Mouse (Mus musculus) liver, postnatal 0 days (tissue): Measurements from ENCODE around the gene Prkacb. TPM values are rescaled to one million over a fixed set of nuclear protein-coding genes. Genes with fewer than 3 reads are reported as not detected.

ENCODE experiments used
- ATAC-seq: fragments of 200-750 bp; cut with Nextera tagmentation; 2 replicates; pipeline ENCODE4 v1.8.0; 2017; ENCODE audit warnings: mild to moderate bottlenecking, moderate library complexity
- DNase-seq: peaks from one replicate; pipeline ENCODE4 v3.0.0-alpha.2; 2016
- H3K27ac ChIP-seq: fragments of 300-500 bp; sonication (generic); 2 replicates; pipeline ENCODE4 v1.5.1; 2014; ENCODE audit warnings: antibody characterized with exemption, moderate library complexity, mild to moderate bottlenecking, low read depth
- H3K27me3 ChIP-seq: fragments of 300-500 bp; sonication (generic); 2 replicates; pipeline ENCODE4 v1.6.1; 2014; ENCODE audit warnings: low read length, control low read depth, mixed read lengths; ENCODE audit not compliant: insufficient read depth
- H3K36me3 ChIP-seq: fragments of 300-500 bp; sonication (generic); replicated peaks from 2 replicates; pipeline ENCODE4 v1.6.1; 2014; ENCODE audit warnings: mild to moderate bottlenecking, control low read depth, low read length, moderate library complexity, mixed read lengths; ENCODE audit not compliant: insufficient read depth
- H3K4me1 ChIP-seq: fragments of 300-500 bp; sonication (generic); 2 replicates; pipeline ENCODE4 v1.6.1; 2014; ENCODE audit warnings: antibody characterized with exemption, mild to moderate bottlenecking, control low read depth; ENCODE audit not compliant: insufficient read depth
- H3K4me2 ChIP-seq: fragments of 300-500 bp; sonication (generic); 2 replicates; pipeline ENCODE4 v1.6.1; 2014; ENCODE audit warnings: low read depth, mild to moderate bottlenecking, low read length, moderate library complexity, mixed read lengths
- H3K4me3 ChIP-seq: fragments of 300-500 bp; sonication (generic); 2 replicates; pipeline ENCODE4 v1.5.1; 2014; ENCODE audit warnings: low read depth, low read length
- H3K9ac ChIP-seq: fragments of 300-500 bp; sonication (generic); replicated peaks from 2 replicates; pipeline ENCODE4 v1.6.1; 2014; ENCODE audit warnings: mild to moderate bottlenecking, moderate library complexity
- H3K9me3 ChIP-seq: fragments of 300-500 bp; sonication (generic); 2 replicates; pipeline ENCODE4 v1.6.1; 2016; ENCODE audit warnings: mild to moderate bottlenecking, control low read depth, low read length, mixed read lengths
- CTCF ChIP-seq: sonication (generic); IDR thresholded peaks from 2 replicates; pipeline ENCODE4 v1.5.1; 2016; ENCODE audit warnings: antibody characterized with exemption, low read depth
- EP300 ChIP-seq: IDR thresholded peaks from 2 replicates; pipeline ENCODE4 v1.6.1; 2016; ENCODE audit warnings: antibody characterized with exemption, low read depth, mild to moderate bottlenecking
- WGBS: fragments of 180-500 bp; shearing (Covaris S2); extraction: QIAGEN DNeasy Blood & Tissue Kit; methylation state at CpG from one replicate; pipeline ENCODE4 v1.1.7; 2014; ENCODE audit not compliant: insufficient replicate concordance; 5-methylcytosine and 5-hydroxymethylcytosine counted together
- polyA plus RNA-seq: library from polyadenylated mRNA; unstranded; fragments of >200 nt; fragmentation: Nextera tagmentation; extraction: Ambion mirVana; gene quantifications from 2 replicates; pipeline ENCODE4 v1.2.1, GENCODE M21; 2015

The Prkacb gene
- 14.1 and 15.4 TPM in 2 replicates for polyA plus RNA-seq

- no peak for TF ChIP-seq CTCF
- no peak for TF ChIP-seq EP300
- DNase-seq (peak; percentile 90), ATAC-seq (peak; percentile 97)
- no peaks in the 10 kb centered on the region for H3K27me3 ChIP-seq
- peak within 1 kb of the TSS; percentile 85 for H3K9ac ChIP-seq
- under 1% methylated on average over 59 of the region's 60 CpGs for WGBS
- peak within 1 kb of the TSS; percentile 92 for H3K27ac ChIP-seq
- no peaks in the 10 kb centered on the region for H3K4me1 ChIP-seq
- H3K9me3 ChIP-seq = no peaks in the 10 kb centered on the region
- H3K4me3 ChIP-seq = peak within 1 kb of the TSS; percentile 84
- H3K36me3 ChIP-seq = no peaks in the 10 kb centered on the region
- peak within 1 kb of the TSS; percentile 80 for H3K4me2 ChIP-seq
Measured at GRCm38 (mm10) chr3:146812901-146813393, at the start of gene Prkacb. Gene Prkacb, minus strand, starts transcription at chr3:146812990.

- no peak for ATAC-seq
- DNase-seq = no peak
- H3K27me3 ChIP-seq = no peaks in the 10 kb centered on the region
- no peak for TF ChIP-seq EP300
- TF ChIP-seq CTCF = no peak
- H3K9ac ChIP-seq = no peak overlapping the region
- no peaks in the 10 kb centered on the region for H3K36me3 ChIP-seq
- 82% methylated on average over 2 of the region's 2 CpGs for WGBS
- H3K9me3 ChIP-seq = no peaks in the 10 kb centered on the region
- no peaks in the 10 kb centered on the region for H3K4me1 ChIP-seq
- H3K27ac ChIP-seq = no peak overlapping the region
- H3K4me3 ChIP-seq = no peak overlapping the region
- H3K4me2 ChIP-seq = no peak overlapping the region
Measured at GRCm38 (mm10) chr3:146860308-146860707, 47.5 kb upstream of the Prkacb start.

- TF ChIP-seq EP300 (no peak), CTCF (no peak)
- Histone ChIP-seq H3K36me3 (no peaks in the 10 kb centered on the region), H3K4me2 (no peak overlapping the region), H3K4me1 (peaks cover 3% of the 10 kb centered on the region; the same call in 1 of the 2 replicates), H3K4me3 (no peak overlapping the region), H3K27ac (no peak overlapping the region), H3K9ac (no peak overlapping the region), H3K27me3 (peaks cover 2% of the 10 kb centered on the region; the same call in 1 of the 2 replicates), H3K9me3 (no peaks in the 10 kb centered on the region)
- no peak for DNase-seq
- ATAC-seq = no peak
- WGBS = 79% methylated on average over 10 of the region's 10 CpGs
Measured at GRCm38 (mm10) chr3:146857373-146857772, 44.6 kb upstream of the Prkacb start.

GRCm38 (mm10) chr3:146854473-146855087, 41.8 kb upstream of the Prkacb start:
- Histone ChIP-seq H3K27ac (no peak overlapping the region), H3K4me3 (no peak overlapping the region), H3K27me3 (peaks cover 3% of the 10 kb centered on the region; the same call in 1 of the 2 replicates), H3K36me3 (no peaks in the 10 kb centered on the region), H3K4me1 (peaks cover 4% of the 10 kb centered on the region; the same call in 1 of the 2 replicates), H3K9ac (no peak overlapping the region), H3K4me2 (no peak overlapping the region), H3K9me3 (no peaks in the 10 kb centered on the region)
- 60% methylated on average over 7 of the region's 7 CpGs for WGBS
- TF ChIP-seq EP300 (no peak), CTCF (no peak)
- ATAC-seq (no peak), DNase-seq (no peak)

- Histone ChIP-seq H3K36me3 (no peaks in the 10 kb centered on the region), H3K27me3 (peaks cover 3% of the 10 kb centered on the region; the same call in 1 of the 2 replicates), H3K9me3 (no peaks in the 10 kb centered on the region), H3K27ac (no peak within 1 kb of the TSS), H3K9ac (peak within 1 kb of the TSS; percentile 39; the same call in 1 of the 2 replicates), H3K4me1 (peaks cover 4% of the 10 kb centered on the region; the same call in 1 of the 2 replicates), H3K4me3 (peak within 1 kb of the TSS; percentile 49), H3K4me2 (peak within 1 kb of the TSS; percentile 73)
- 3% methylated on average over 36 of the region's 36 CpGs for WGBS
- ATAC-seq (peak; percentile 92), DNase-seq (peak; percentile 74)
- TF ChIP-seq EP300 (no peak), CTCF (no peak)
Measured at GRCm38 (mm10) chr3:146851966-146852891, 39.4 kb upstream of the Prkacb start, which contains the start of gene Ttll7. Gene Ttll7, plus strand, starts transcription at chr3:146852367.

- peaks cover 3% of the 10 kb centered on the region; the same call in 1 of the 2 replicates for H3K27me3 ChIP-seq
- ATAC-seq (no peak), DNase-seq (no peak)
- 77% methylated on average over 7 of the region's 7 CpGs for WGBS
- H3K9ac ChIP-seq = no peak overlapping the region
- no peak overlapping the region for H3K4me2 ChIP-seq
- no peaks in the 10 kb centered on the region for H3K36me3 ChIP-seq
- no peaks in the 10 kb centered on the region for H3K9me3 ChIP-seq
- H3K4me1 ChIP-seq = peaks cover 4% of the 10 kb centered on the region; the same call in 1 of the 2 replicates
- TF ChIP-seq CTCF (no peak), EP300 (no peak)
- H3K4me3 ChIP-seq = no peak overlapping the region
- H3K27ac ChIP-seq = no peak overlapping the region
Measured at GRCm38 (mm10) chr3:146849360-146849759, 36.6 kb upstream of the Prkacb start.
